Mouse (Mus musculus) forebrain, embryonic 13.5 days (tissue): ENCODE results near the gene Scd3. TPM values are rescaled to one million over a fixed set of nuclear protein-coding genes. Genes with fewer than 3 reads are reported as not detected.

ENCODE experiments used
- ATAC-seq: fragments of 200-750 bp; cut with Nextera tagmentation; 2 replicates; pipeline ENCODE4 v1.8.0; 2017
- H3K27ac ChIP-seq: fragments of 300-500 bp; sonication (generic); 2 replicates; pipeline ENCODE4 v1.5.1; 2015; ENCODE audit warnings: inconsistent platforms, mild to moderate bottlenecking, moderate library complexity
- H3K27me3 ChIP-seq: fragments of 300-500 bp; sonication (generic); 2 replicates; pipeline ENCODE4 v1.6.1; 2015; ENCODE audit warnings: mild to moderate bottlenecking, inconsistent platforms
- H3K36me3 ChIP-seq: fragments of 300-500 bp; sonication (generic); 2 replicates; pipeline ENCODE4 v1.6.1; 2015; ENCODE audit warnings: mild to moderate bottlenecking, inconsistent platforms; ENCODE audit not compliant: poor library complexity, severe bottlenecking
- H3K4me1 ChIP-seq: fragments of 300-500 bp; sonication (generic); 2 replicates; pipeline ENCODE4 v1.6.1; 2015; ENCODE audit warnings: inconsistent platforms
- H3K4me2 ChIP-seq: fragments of 300-500 bp; sonication (generic); 2 replicates; pipeline ENCODE4 v1.6.1; 2015; ENCODE audit warnings: inconsistent platforms, mild to moderate bottlenecking, moderate library complexity
- H3K4me3 ChIP-seq: fragments of 300-500 bp; sonication (generic); 2 replicates; pipeline ENCODE4 v1.5.1; 2015; ENCODE audit warnings: mild to moderate bottlenecking, inconsistent platforms
- H3K9ac ChIP-seq: fragments of 300-500 bp; sonication (generic); 2 replicates; pipeline ENCODE4 v1.6.1; 2015; ENCODE audit warnings: mild to moderate bottlenecking, inconsistent platforms
- H3K9me3 ChIP-seq: fragments of 300-500 bp; sonication (generic); replicated peaks from 2 replicates; pipeline ENCODE4 v1.6.1; 2016; ENCODE audit warnings: inconsistent platforms
- WGBS: fragments of 180-500 bp; shearing (Covaris S2); methylation state at CpG from one replicate; pipeline ENCODE4 v1.1.7; 2015; 5-methylcytosine and 5-hydroxymethylcytosine counted together
- polyA plus RNA-seq: library from polyadenylated mRNA; unstranded; fragments of >200 nt; fragmentation: Nextera tagmentation; extraction: Ambion mirVana; gene quantifications from 2 replicates; pipeline ENCODE4 v1.2.1, GENCODE M21; 2015

Scd3 gene
- polyA plus RNA-seq, 1 experiment from 2014 or later = 1.4 TPM

- peak overlapping the region; percentile 99 for H3K4me2 ChIP-seq
- peak overlapping the region; percentile 94 for H3K4me3 ChIP-seq
- peak overlapping the region; percentile 99 for H3K27ac ChIP-seq
- H3K4me1 ChIP-seq = peaks cover 50% of the 10 kb centered on the region
- no peak for ATAC-seq
- H3K9me3 ChIP-seq = no peaks in the 10 kb centered on the region
- WGBS = 54% methylated on average over 3 of the region's 3 CpGs
- H3K36me3 ChIP-seq = peaks cover 27% of the 10 kb centered on the region
- H3K9ac ChIP-seq = peak overlapping the region; percentile 69; the same call in 1 of the 2 replicates
- H3K27me3 ChIP-seq = no peaks in the 10 kb centered on the region
Observed at GRCm38 (mm10) chr19:44292483-44292882, 89.4 kb downstream of the Scd3 start.

- peak within 1 kb of the TSS; percentile 94 for H3K4me3 ChIP-seq
- H3K36me3 ChIP-seq = peaks cover 34% of the 10 kb centered on the region
- peak within 1 kb of the TSS; percentile 99 for H3K4me2 ChIP-seq
- no peak; the same call in 1 of the 2 replicates for ATAC-seq
- peaks cover 57% of the 10 kb centered on the region for H3K4me1 ChIP-seq
- no peaks in the 10 kb centered on the region for H3K9me3 ChIP-seq
- H3K27ac ChIP-seq = peak within 1 kb of the TSS; percentile 99
- WGBS = 1% methylated on average over 21 of the region's 21 CpGs
- peak within 1 kb of the TSS; percentile 99 for H3K9ac ChIP-seq
- H3K27me3 ChIP-seq = no peaks in the 10 kb centered on the region
Observed at GRCm38 (mm10) chr19:44292941-44293768, 90.1 kb downstream of the Scd3 start, which contains the start of gene Scd2. TSS of gene Scd2 (plus strand) at chr19:44293674.

Other genes starting within 250 kb of the Scd3 start
- gene Cpn1, start 216.7 kb upstream of the Scd3 start, polyA plus RNA-seq = 0.32 and 0.37 TPM in 2 replicates
- gene Cyp2c23, start 174.1 kb upstream of the Scd3 start, polyA plus RNA-seq = 0.16 TPM in 1 of 2 replicates, not detected in the other
- 17.8 and 19.8 TPM in 2 replicates for gene Erlin1, start 133.5 kb upstream of the Scd3 start, polyA plus RNA-seq
- gene Chuk, start 95.8 kb upstream of the Scd3 start, polyA plus RNA-seq = 61.7 and 63.3 TPM in 2 replicates
- gene Cwf19l1, start 67.4 kb upstream of the Scd3 start, polyA plus RNA-seq = 37.1 and 39.4 TPM in 2 replicates
- gene Bloc1s2, start 56.8 kb upstream of the Scd3 start, polyA plus RNA-seq = 130 and 141 TPM in 2 replicates
- gene Pkd2l1, start 10.8 kb upstream of the Scd3 start, polyA plus RNA-seq = 0.11 and 0.17 TPM in 2 replicates
- gene Scd2, start 90.4 kb downstream of the Scd3 start, polyA plus RNA-seq = 247 and 288 TPM in 2 replicates
- 0.16 and 0.23 TPM in 2 replicates for gene Scd4, start 129.8 kb downstream of the Scd3 start, polyA plus RNA-seq
- gene Scd1, start 204.6 kb downstream of the Scd3 start, polyA plus RNA-seq = 3.0 and 4.5 TPM in 2 replicates